Mouse (Mus musculus) MEL (cell line): ENCODE data around the gene Ublcp1.
A peak's percentile ranks its signal among the peaks of the same experiment; 100 is the strongest.

Source experiments
- CTCF ChIP-seq, 3 experiments: IDR thresholded peaks in 2 of 3; conservative IDR thresholded peaks in 1 of 3; 2 replicates each; pipeline ENCODE4 v1.5.1; 2011 to 2012; ENCODE audit warnings: low read length in 3 of 3, low read depth in 2 of 3, mild to moderate bottlenecking in 2 of 3, improper control_type of control experiment in 1 of 3, inconsistent platforms in 1 of 3, mixed read lengths in 1 of 3, moderate library complexity in 1 of 3; ENCODE audit not compliant: control insufficient read depth in 1 of 3, insufficient read depth in 1 of 3, poor library complexity in 1 of 3, severe bottlenecking in 1 of 3
- ELF1 ChIP-seq: IDR thresholded peaks from 2 replicates; pipeline ENCODE4 v1.6.1; 2014; ENCODE audit warnings: low read depth, mild to moderate bottlenecking, inconsistent platforms, low read length, improper control_type of control experiment, moderate library complexity
- EP300 ChIP-seq, 2 experiments: IDR thresholded peaks; 2 replicates each; pipeline ENCODE4 v1.6.1; 2011; ENCODE audit warnings: improper control_type of control experiment in 2 of 2, low read length in 2 of 2, low read depth in 1 of 2, mild to moderate bottlenecking in 1 of 2
- JUND ChIP-seq: IDR thresholded peaks from 2 replicates; pipeline ENCODE4 v1.6.1; 2011; ENCODE audit warnings: low read depth, mild to moderate bottlenecking, improper control_type of control experiment, low read length
- NRF1 ChIP-seq: IDR thresholded peaks from 2 replicates; pipeline ENCODE4 v1.6.1; 2014; ENCODE audit warnings: low read depth, mild to moderate bottlenecking, inconsistent platforms, low read length, improper control_type of control experiment, moderate library complexity; ENCODE audit not compliant: poor library complexity, insufficient read depth, severe bottlenecking
- POLR2A ChIP-seq, 2 experiments: IDR thresholded peaks; 2 replicates each; pipeline ENCODE4 v1.6.1; 2011 to 2012; ENCODE audit warnings: low read length in 2 of 2, mild to moderate bottlenecking in 2 of 2, control low read depth in 1 of 2, improper control_type of control experiment in 1 of 2, low read depth in 1 of 2, moderate library complexity in 1 of 2; ENCODE audit not compliant: control insufficient read depth in 1 of 2, insufficient read depth in 1 of 2, poor library complexity in 1 of 2
- RAD21 ChIP-seq: IDR thresholded peaks from 2 replicates; pipeline ENCODE4 v1.6.1; 2011; ENCODE audit warnings: mild to moderate bottlenecking, low read depth, low read length, improper control_type of control experiment
- TCF12 ChIP-seq: IDR thresholded peaks from 2 replicates; pipeline ENCODE4 v1.6.1; 2014; ENCODE audit warnings: low read depth, mild to moderate bottlenecking, inconsistent platforms, low read length, improper control_type of control experiment, moderate library complexity
- USF1 ChIP-seq: IDR thresholded peaks from 2 replicates; pipeline ENCODE4 v1.6.1; 2014; ENCODE audit warnings: low read depth, mild to moderate bottlenecking, inconsistent platforms, low read length, improper control_type of control experiment, moderate library complexity
- ZKSCAN1 ChIP-seq: IDR thresholded peaks from 2 replicates; pipeline ENCODE4 v1.6.1; 2012; ENCODE audit warnings: low read depth, mild to moderate bottlenecking, inconsistent platforms, low read length, improper control_type of control experiment, moderate library complexity

DNA sequence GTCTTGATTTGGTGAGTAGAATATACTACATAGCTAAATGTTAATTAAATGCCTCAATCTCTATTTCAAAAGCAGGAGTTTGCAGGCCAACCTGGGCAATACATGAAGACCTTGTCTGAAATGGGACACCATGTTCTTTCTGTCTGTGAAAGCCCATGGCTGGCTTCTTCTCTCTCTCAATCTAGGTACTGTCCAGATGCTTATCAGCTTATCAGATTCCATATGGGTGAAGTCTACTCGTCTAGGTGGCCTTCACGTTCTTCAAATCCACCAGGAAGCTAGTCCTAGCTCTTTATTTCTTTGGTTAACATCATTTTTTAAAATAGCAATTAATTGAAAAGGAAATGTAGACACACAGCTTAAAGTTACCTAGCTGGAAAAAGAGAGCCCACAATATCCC is 39.6 kb upstream of the Ublcp1 start:
- TF ChIP-seq USF1 (no peak), TCF12 (no peak), RAD21 (no peak), JUND (no peak), POLR2A (IDR thresholded peaks at IDR 0.05; ENCODE audit: control insufficient read depth in 1 of 2, insufficient read depth in 1 of 2, low read depth in 1 of 2, low read length in 2 of 2, poor library complexity in 1 of 2) (no peak), EP300 (IDR thresholded peaks at IDR 0.05; ENCODE audit: low read depth in 1 of 2, low read length in 2 of 2) (0 out of 4 replicates have a peak, but pooled peaks of 1 of the 2 experiments have one; percentile 34), NRF1 (no peak), ELF1 (no peak), CTCF (IDR thresholded peaks at IDR 0.05 in 2 of 3, conservative IDR thresholded peaks at IDR 0.05 in 1 of 3; ENCODE audit: control insufficient read depth in 1 of 3, insufficient read depth in 1 of 3, low read depth in 2 of 3, low read length in 3 of 3, poor library complexity in 1 of 3, severe bottlenecking in 1 of 3) (no peak), ZKSCAN1 (no peak)
